Mouse (Mus musculus) neural tube, embryonic 11.5 days (tissue): ENCODE measurements around the gene Dnajb8. TPM values are rescaled to one million over a fixed set of nuclear protein-coding genes. Genes with fewer than 3 reads are reported as not detected.

Experiments used
- ATAC-seq: fragments of 200-750 bp; cut with Nextera tagmentation; 2 replicates; pipeline ENCODE4 v1.8.0; 2017; ENCODE audit warnings: moderate number of reproducible peaks, mild to moderate bottlenecking, moderate TSS enrichment, moderate library complexity; ENCODE audit not compliant: insufficient read depth, low FRiP score, low TSS enrichment
- DNase-seq: peaks from one replicate; pipeline ENCODE4 v3.0.0-alpha.2; 2015; ENCODE audit warnings: low spot score
- H3K27ac ChIP-seq: fragments of 300-500 bp; sonication (generic); 2 replicates; pipeline ENCODE4 v1.5.1; 2014; ENCODE audit warnings: low read depth, mild to moderate bottlenecking, low read length
- H3K27me3 ChIP-seq: fragments of 300-500 bp; sonication (generic); 2 replicates; pipeline ENCODE4 v1.6.1; 2014; ENCODE audit warnings: mild to moderate bottlenecking, low read length, mixed read lengths; ENCODE audit not compliant: control insufficient read depth, insufficient read depth
- H3K36me3 ChIP-seq: fragments of 300-500 bp; sonication (generic); 2 replicates; pipeline ENCODE4 v1.6.1; 2014; ENCODE audit warnings: mild to moderate bottlenecking, low read length, moderate library complexity, mixed read lengths; ENCODE audit not compliant: control insufficient read depth, insufficient read depth
- H3K4me1 ChIP-seq: fragments of 300-500 bp; sonication (generic); 2 replicates; pipeline ENCODE4 v1.6.1; 2014; ENCODE audit warnings: low read length, mixed read lengths; ENCODE audit not compliant: control insufficient read depth, insufficient read depth
- H3K4me2 ChIP-seq: fragments of 300-500 bp; sonication (generic); 2 replicates; pipeline ENCODE4 v1.6.1; 2014; ENCODE audit warnings: low read depth, mild to moderate bottlenecking, moderate library complexity
- H3K4me3 ChIP-seq: fragments of 300-500 bp; sonication (generic); 2 replicates; pipeline ENCODE4 v1.5.1; 2014; ENCODE audit warnings: low read depth, low read length
- H3K9ac ChIP-seq: fragments of 300-500 bp; sonication (generic); 2 replicates; pipeline ENCODE4 v1.6.1; 2014; ENCODE audit warnings: mild to moderate bottlenecking, low read length
- H3K9me3 ChIP-seq: fragments of 300-500 bp; sonication (generic); 2 replicates; pipeline ENCODE4 v1.6.1; 2016; ENCODE audit warnings: low read length; ENCODE audit not compliant: control insufficient read depth
- WGBS: fragments of 180-500 bp; shearing (Covaris S2); extraction: QIAGEN DNeasy Blood & Tissue Kit; methylation state at CpG from one replicate; pipeline ENCODE4 v1.1.7; 2014; 5-methylcytosine and 5-hydroxymethylcytosine counted together
- polyA plus RNA-seq: library from polyadenylated mRNA; unstranded; fragments of >200 nt; fragmentation: Nextera tagmentation; extraction: Ambion mirVana; gene quantifications from 2 replicates; pipeline ENCODE4 v1.2.1, GENCODE M21; 2014

Dnajb8 gene
- polyA plus RNA-seq, 1 experiment from 2014 or later: not detected

- DNase-seq: no peak
- Histone ChIP-seq H3K27ac (no peak overlapping the region), H3K4me3 (no peak overlapping the region), H3K9me3 (no peaks in the 10 kb centered on the region), H3K4me1 (peaks cover 10% of the 10 kb centered on the region), H3K27me3 (peaks cover 93% of the 10 kb centered on the region), H3K9ac (no peak overlapping the region), H3K4me2 (no peak overlapping the region), H3K36me3 (no peaks in the 10 kb centered on the region)
- no peak for ATAC-seq
- 10% methylated on average over 4 of the region's 4 CpGs for WGBS
These were observed 30.5 kb upstream of the Dnajb8 start for GRCm38 (mm10) chr6:88191411-88192070.

- DNase-seq: no peak
- no peak for ATAC-seq
- Histone ChIP-seq H3K4me1 (peaks cover 16% of the 10 kb centered on the region), H3K9me3 (no peaks in the 10 kb centered on the region), H3K9ac (no peak overlapping the region), H3K36me3 (no peaks in the 10 kb centered on the region), H3K27me3 (peaks cover 100% of the 10 kb centered on the region), H3K4me2 (no peak overlapping the region), H3K4me3 (no peak overlapping the region), H3K27ac (no peak overlapping the region)
- WGBS: 7% methylated on average over 8 of the region's 8 CpGs
These were observed 29.3 kb upstream of the Dnajb8 start for GRCm38 (mm10) chr6:88192756-88193155.

GRCm38 (mm10) chr6:88193433-88194052 is 28.5 kb upstream of the Dnajb8 start, which contains the start of gene Gata2:
Gene Gata2, plus strand, starts transcription at chr6:88193891.
- H3K27ac ChIP-seq: no peak within 1 kb of the TSS
- peak within 1 kb of the TSS; percentile 29 for H3K4me3 ChIP-seq
- peaks cover 100% of the 10 kb centered on the region for H3K27me3 ChIP-seq
- no peaks in the 10 kb centered on the region for H3K9me3 ChIP-seq
- no peak within 1 kb of the TSS for H3K9ac ChIP-seq
- under 1% methylated on average over 57 of the region's 57 CpGs for WGBS
- DNase-seq (peak; percentile 41), ATAC-seq (no peak)
- H3K4me1 ChIP-seq: peaks cover 23% of the 10 kb centered on the region
- no peaks in the 10 kb centered on the region for H3K36me3 ChIP-seq
- peak within 1 kb of the TSS; percentile 48 for H3K4me2 ChIP-seq

- Histone ChIP-seq H3K27me3 (peaks cover 100% of the 10 kb centered on the region), H3K9me3 (no peaks in the 10 kb centered on the region), H3K4me2 (peak overlapping the region; percentile 48), H3K27ac (no peak overlapping the region), H3K9ac (no peak overlapping the region), H3K4me1 (peaks cover 25% of the 10 kb centered on the region), H3K4me3 (peak overlapping the region; percentile 29), H3K36me3 (no peaks in the 10 kb centered on the region)
- WGBS: under 1% methylated on average over 50 of the region's 58 CpGs
- ATAC-seq: no peak
- DNase-seq: peak; percentile 63
These were observed 27.8 kb upstream of the Dnajb8 start for GRCm38 (mm10) chr6:88194053-88194977.

- H3K9me3 ChIP-seq: no peaks in the 10 kb centered on the region
- peaks cover 100% of the 10 kb centered on the region for H3K27me3 ChIP-seq
- H3K9ac ChIP-seq: no peak overlapping the region
- 1% methylated on average over 7 of the region's 7 CpGs for WGBS
- no peaks in the 10 kb centered on the region for H3K36me3 ChIP-seq
- no peak overlapping the region for H3K27ac ChIP-seq
- peaks cover 22% of the 10 kb centered on the region for H3K4me1 ChIP-seq
- ATAC-seq (no peak), DNase-seq (peak; percentile 48)
- H3K4me3 ChIP-seq: no peak overlapping the region
- H3K4me2 ChIP-seq: no peak overlapping the region
These were observed 27.1 kb upstream of the Dnajb8 start for GRCm38 (mm10) chr6:88194978-88195325.

GRCm38 (mm10) chr6:88196054-88196732 is 25.9 kb upstream of the Dnajb8 start:
- DNase-seq (peak; percentile 62), ATAC-seq (no peak)
- peak overlapping the region; percentile 31; the same call in 1 of the 2 replicates for H3K4me3 ChIP-seq
- peaks cover 100% of the 10 kb centered on the region for H3K27me3 ChIP-seq
- no peak overlapping the region for H3K9ac ChIP-seq
- H3K4me1 ChIP-seq: peaks cover 19% of the 10 kb centered on the region
- no peak overlapping the region for H3K27ac ChIP-seq
- no peak overlapping the region for H3K4me2 ChIP-seq
- H3K9me3 ChIP-seq: no peaks in the 10 kb centered on the region
- 1% methylated on average over 33 of the region's 33 CpGs for WGBS
- no peaks in the 10 kb centered on the region for H3K36me3 ChIP-seq

GRCm38 (mm10) chr6:88196733-88197312 is 25.2 kb upstream of the Dnajb8 start:
- H3K4me1 ChIP-seq: peaks cover 19% of the 10 kb centered on the region
- no peaks in the 10 kb centered on the region for H3K36me3 ChIP-seq
- H3K4me3 ChIP-seq: peak overlapping the region; percentile 31
- ATAC-seq: no peak
- DNase-seq: peak; percentile 48
- H3K27me3 ChIP-seq: peaks cover 100% of the 10 kb centered on the region
- no peaks in the 10 kb centered on the region for H3K9me3 ChIP-seq
- H3K27ac ChIP-seq: no peak overlapping the region
- no peak overlapping the region for H3K9ac ChIP-seq
- under 1% methylated on average over 44 of the region's 44 CpGs for WGBS
- H3K4me2 ChIP-seq: peak overlapping the region; percentile 40
